Mouse (Mus musculus): ENCODE results near the gene Klhl29.

- TF ChIP-seq CTCF (IDR thresholded peaks at IDR 0.05; ENCODE audit: borderline replicate concordance, control insufficient read depth, extremely low read depth, insufficient read depth, low read length, poor library complexity) (no peak), POLR2A (IDR thresholded peaks at IDR 0.05; ENCODE audit: control insufficient read depth, extremely low read depth, insufficient read depth, low read length, poor library complexity) (no peak)
Observed at GRCm38 (mm10) chr12:5411761-5412537, 36.5 kb upstream of the Klhl29 start.
